Mouse (Mus musculus): ENCODE measurements at regions not wholly inside any gene's neighbourhood (a gene's known extent, or its start where the extent isn't known, plus 50 kb on each side); places are given as distances from the start of the nearest gene placed in this dataset.

DNA sequence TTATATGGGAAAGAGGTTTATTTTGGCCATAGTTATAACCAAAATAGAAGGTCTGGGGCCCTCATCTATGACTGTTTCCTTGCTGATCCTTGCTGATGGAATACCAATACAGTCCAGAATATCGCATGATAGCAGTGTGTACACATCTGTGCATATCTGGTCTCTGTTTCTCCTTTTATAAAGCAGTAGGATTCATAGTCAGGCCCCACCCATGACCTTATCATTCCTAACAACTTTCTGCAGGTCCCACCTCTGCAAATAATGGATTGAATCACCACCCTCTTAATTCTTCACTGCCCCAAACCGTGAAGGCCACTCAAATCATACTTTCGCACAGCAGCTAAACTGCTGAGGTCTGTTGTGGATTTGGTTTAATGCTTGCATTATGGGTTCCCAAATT lies 186.5 kb downstream of the Fam43a start:
- TF ChIP-seq EP300 (IDR thresholded peaks at IDR 0.05; ENCODE audit: insufficient read depth, low read depth, low read length) (no peak), CTCF (IDR thresholded peaks at IDR 0.05) (no peak)
